In the genomic region with DNA sequence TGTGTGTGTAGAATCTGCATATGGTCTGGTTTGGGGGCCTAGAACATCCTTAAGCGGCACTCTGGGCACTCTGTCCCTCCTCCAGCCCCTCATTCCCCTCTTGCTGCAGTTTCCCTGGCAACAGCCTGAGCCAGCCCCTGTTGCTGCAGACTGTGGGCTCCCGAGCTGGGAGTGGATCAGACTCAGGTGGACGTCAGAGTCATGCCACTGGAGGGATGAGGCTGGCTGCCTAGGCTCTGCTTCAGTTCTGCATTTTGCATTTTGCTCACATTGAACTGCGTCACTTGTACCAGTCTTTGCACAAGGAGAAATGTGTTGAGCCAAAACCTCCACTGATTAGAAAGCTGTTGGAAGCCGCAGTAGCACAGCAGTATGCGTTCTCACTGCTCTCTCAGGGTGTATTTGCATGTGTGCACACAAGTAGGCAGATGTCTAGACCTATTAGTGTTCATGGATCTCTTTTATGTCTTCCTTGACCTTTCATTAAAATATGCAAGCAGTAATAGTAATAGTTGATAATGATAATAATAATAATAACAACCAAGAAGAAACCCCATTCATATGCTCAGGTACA, we compare ENCODE assay signal across 12 mouse cellular contexts.
DNase-seq lines count a peak whose midpoint lies in the region; ATAC-seq lines count a peak whose summit lies in the region.
"Had no signal": no experiment of that assay in that cellular context is flagged by ENCODE, and none has a peak within 500 bp of the region (broad histone marks: within the 10 kb centered on the region; RNA-seq: fewer than 3 reads in every experiment).

No protein-coding gene starts in this region.

- no peaks in the 10 kb centered on the region for H3K36me3 ChIP-seq in midbrain, embryonic 12.5 days

- peak; percentile 80 for ATAC-seq in midbrain, embryonic 12.5 days (ENCODE audit: low FRiP score, low read depth)

- H3K9me3 ChIP-seq in midbrain, embryonic 12.5 days, result no peaks in the 10 kb centered on the region

- H3K27me3 ChIP-seq in midbrain, embryonic 12.5 days, result no peaks in the 10 kb centered on the region

- no peak overlapping the region for H3K4me2 ChIP-seq in midbrain, embryonic 12.5 days (replicated peaks)

- peaks cover 5% of the 10 kb centered on the region for H3K4me1 ChIP-seq in midbrain, embryonic 12.5 days

- no peak overlapping the region for H3K9ac ChIP-seq in midbrain, embryonic 12.5 days (replicated peaks)

- H3K27ac ChIP-seq in midbrain, embryonic 12.5 days (replicated peaks), result peak overlapping the region; percentile 39

- WGBS in midbrain, embryonic 12.5 days, result 34% methylated on average over 6 of the region's 6 CpGs

- H3K4me3 ChIP-seq in midbrain, embryonic 12.5 days, result no peak overlapping the region

- DNase-seq in frontal cortex, postnatal 14 days (ENCODE audit: low spot score in 2 of 2), result peak; percentile 15 to 35
- DNase-seq in frontal cortex, postnatal 25 days (ENCODE audit: low spot score in 2 of 2), result no peak
- peak; percentile 66 to 80 for DNase-seq in right cerebral cortex, postnatal 10 days (ENCODE audit: low spot score in 2 of 2)
- no peak for DNase-seq in right cerebral cortex, postnatal 36 days (ENCODE audit: low spot score in 2 of 2)
- DNase-seq in thymus, postnatal 4 days, result no peak
- DNase-seq in lung, postnatal 14 days, result no peak
- no peak for DNase-seq in gastrocnemius, postnatal 4 days (ENCODE audit: low spot score in 2 of 2)
- DNase-seq: cerebellum, adult 2 months; heart, adult 18-20 months; kidney, postnatal 4 days; liver had no signal

Comparison
In these comparisons a context has a peak if more than half of its experiments do, and no peak if none do; other contexts are left out.
1. DNase-seq: peak in frontal cortex, postnatal 14 days (2 of 2) and right cerebral cortex, postnatal 10 days (2 of 2); none in frontal cortex, postnatal 25 days (0 of 2), right cerebral cortex, postnatal 36 days (0 of 2), thymus, postnatal 4 days (single experiment), lung, postnatal 14 days (single experiment) and gastrocnemius, postnatal 4 days (0 of 2).